Mouse (Mus musculus): ENCODE results near the gene Srsf9.

- TF ChIP-seq POLR2A (IDR thresholded peaks at IDR 0.05; ENCODE audit: extremely low read depth, insufficient read depth, low read length) (peak; percentile 69; the same call in 1 of the 2 replicates), CTCF (IDR thresholded peaks at IDR 0.05; ENCODE audit: low read depth, low read length) (no peak)
These were observed 47.5 kb upstream of the Srsf9 start, which contains the start of gene Coq5 for GRCm38 (mm10) chr5:115279226-115280049.
